In the genomic region with DNA sequence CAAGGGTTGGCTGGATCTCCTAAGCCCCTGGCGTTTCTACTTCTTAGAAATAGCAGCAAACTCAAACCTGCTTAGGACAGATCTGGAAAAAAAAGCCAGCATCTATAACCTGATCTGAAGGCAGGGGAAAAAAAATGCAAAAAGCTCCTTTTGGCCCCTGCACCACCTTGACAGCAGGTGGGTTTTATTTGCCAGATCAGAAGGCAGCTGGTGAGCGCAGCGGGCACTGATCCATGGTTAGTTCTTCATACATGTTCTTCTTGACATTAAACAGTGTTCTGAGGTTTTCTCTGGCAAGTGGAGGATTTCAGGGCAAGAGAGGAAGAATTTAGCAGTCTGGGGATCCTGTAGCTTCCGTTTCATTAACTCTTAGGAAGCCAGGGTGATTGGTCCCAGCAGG, we compare ENCODE assay signal across 9 mouse cellular contexts. TPM values are rescaled to one million over a fixed set of nuclear protein-coding genes. Genes with fewer than 3 reads are reported as not detected.
DNase-seq lines count a peak whose midpoint lies in the region; ATAC-seq and TF ChIP-seq lines count a peak whose summit lies in the region.
"Had no signal": no experiment of that assay in that cellular context is flagged by ENCODE, and none has a peak within 500 bp of the region (broad histone marks: within the 10 kb centered on the region; RNA-seq: fewer than 3 reads in every experiment).

No protein-coding gene starts in this region.

- TF ChIP-seq CTCF in cerebellum, adult 2 months (IDR thresholded peaks at IDR 0.05; ENCODE audit: borderline replicate concordance, insufficient read depth, low read depth, low read length) = no peak
- no peak for TF ChIP-seq CTCF in forebrain, postnatal 0 days (IDR thresholded peaks at IDR 0.05; ENCODE audit: low read depth)

- H3K27ac ChIP-seq in cerebellum, adult 2 months (ENCODE audit: insufficient read depth, low read length) = peak overlapping the region; percentile 74
- no peak overlapping the region for H3K27ac ChIP-seq in forebrain, postnatal 0 days (ENCODE audit: low read depth, low read length)
- peak overlapping the region; percentile 11; the same call in 1 of the 2 replicates for H3K27ac ChIP-seq in midbrain, embryonic 13.5 days

- no peak for TF ChIP-seq POLR2A in cerebellum, adult 2 months (IDR thresholded peaks at IDR 0.05; ENCODE audit: borderline replicate concordance, insufficient read depth, low read length)

- no peaks in the 10 kb centered on the region for H3K4me1 ChIP-seq in cerebellum, adult 2 months (ENCODE audit: control insufficient read depth, insufficient read depth, low read length)
- H3K4me1 ChIP-seq in forebrain, postnatal 0 days (ENCODE audit: insufficient read depth) = no peaks in the 10 kb centered on the region
- peaks cover 29% of the 10 kb centered on the region for H3K4me1 ChIP-seq in midbrain, embryonic 13.5 days (replicated peaks)

- no peaks in the 10 kb centered on the region for H3K9me3 ChIP-seq in forebrain, postnatal 0 days (ENCODE audit: low read length)
- no peaks in the 10 kb centered on the region for H3K9me3 ChIP-seq in midbrain, embryonic 13.5 days

- WGBS in cerebellum, adult 2 months = 11% methylated on average over 4 of the region's 4 CpGs
- 40% methylated on average over 4 of the region's 4 CpGs for WGBS in forebrain, postnatal 0 days
- 46% methylated on average over 4 of the region's 4 CpGs for WGBS in midbrain, embryonic 13.5 days

- peak overlapping the region; percentile 54 for H3K4me2 ChIP-seq in forebrain, postnatal 0 days (ENCODE audit: low read depth)
- H3K4me2 ChIP-seq in midbrain, embryonic 13.5 days (replicated peaks) = peak overlapping the region; percentile 88

- ATAC-seq in forebrain, postnatal 0 days = no peak
- ATAC-seq in midbrain, embryonic 13.5 days = no peak

- no peaks in the 10 kb centered on the region for H3K27me3 ChIP-seq in cerebellum, adult 2 months (ENCODE audit: control insufficient read depth, insufficient read depth, low read length)
- H3K27me3 ChIP-seq in forebrain, postnatal 0 days (ENCODE audit: insufficient read depth, low read length) = no peaks in the 10 kb centered on the region
- peaks cover 19% of the 10 kb centered on the region; the same call in 1 of the 2 replicates for H3K27me3 ChIP-seq in midbrain, embryonic 13.5 days

- H3K9ac ChIP-seq in forebrain, postnatal 0 days = no peak overlapping the region; the same call in none of the 2 replicates
- H3K9ac ChIP-seq in midbrain, embryonic 13.5 days (replicated peaks) = peak overlapping the region; percentile 73

- peak; percentile 66 to 75 for DNase-seq in cerebellum, adult 2 months
- DNase-seq in cerebellum, postnatal 36 days = peak; percentile 54 to 64
- DNase-seq in forebrain, postnatal 0 days = peak; percentile 20
- DNase-seq in heart, adult 18-20 months = no peak
- no peak for DNase-seq in layer of hippocampus, adult 11-12 months (ENCODE audit: low spot score)
- no peak for DNase-seq in thymus, postnatal 10 days (ENCODE audit: low spot score in 2 of 2)
- DNase-seq: kidney, adult 2 months; thymus, postnatal 14 days had no signal

- H3K36me3 ChIP-seq in forebrain, postnatal 0 days (ENCODE audit: insufficient read depth) = no peaks in the 10 kb centered on the region
- peaks cover 9% of the 10 kb centered on the region; the same call in 1 of the 2 replicates for H3K36me3 ChIP-seq in midbrain, embryonic 13.5 days

- H3K4me3 ChIP-seq in cerebellum, adult 2 months (replicated peaks; ENCODE audit: insufficient read depth, low read depth, low read length) = peak overlapping the region; percentile 75
- H3K4me3 ChIP-seq in forebrain, postnatal 0 days (ENCODE audit: low read depth, low read length) = peak overlapping the region; percentile 69
- H3K4me3 ChIP-seq in midbrain, embryonic 13.5 days (replicated peaks) = peak overlapping the region; percentile 68

RNA-seq across cellular contexts. Expression of a gene that starts 1.6 kb away (rescaled TPM):
- 108 and 126 TPM in 2 replicates for polyA plus RNA-seq in cerebellum, adult 2 months (2012; rRNA removed)
- total RNA-seq in forebrain, postnatal 0 days (2014; rRNA removed) = 119 and 156 TPM in 2 replicates
- polyA plus RNA-seq in forebrain, postnatal 0 days (2015; fragmentation: Nextera tagmentation; extraction: Ambion mirVana) = 25.3 and 42.1 TPM in 2 replicates
- polyA plus RNA-seq in midbrain, embryonic 13.5 days (2015; fragmentation: Nextera tagmentation; extraction: Ambion mirVana) = 25.4 and 28.2 TPM in 2 replicates
- total RNA-seq in heart, adult 18-20 months (2021) = under 1 TPM; 0.12 to 0.46 TPM

Comparison
In these comparisons a context has a peak if more than half of its experiments do, and no peak if none do; other contexts are left out.
1. DNase-seq: peak in cerebellum, adult 2 months (2 of 2), cerebellum, postnatal 36 days (2 of 2) and forebrain, postnatal 0 days (single experiment); none in heart, adult 18-20 months (0 of 2), layer of hippocampus, adult 11-12 months (single experiment) and thymus, postnatal 10 days (0 of 2).
2. Peak in every context shown above with its lines, with median percentiles within 50 percentile points of each other: H3K4me3 ChIP-seq.